Mouse (Mus musculus) forebrain, embryonic 14.5 days (tissue): Measurements from ENCODE around the gene Rnf212b. TPM values are rescaled to one million over a fixed set of nuclear protein-coding genes. Genes with fewer than 3 reads are reported as not detected.

Experiments used
- ATAC-seq: fragments of 200-750 bp; cut with Nextera tagmentation; 2 replicates; pipeline ENCODE4 v1.8.0; 2017; ENCODE audit warnings: mild to moderate bottlenecking, moderate library complexity
- DNase-seq: peaks from one replicate; pipeline ENCODE4 v3.0.0-alpha.2; 2015; ENCODE audit warnings: low spot score
- H3K27ac ChIP-seq: fragments of 300-500 bp; sonication (generic); 2 replicates; pipeline ENCODE4 v1.5.1; 2014; ENCODE audit warnings: low read depth, mild to moderate bottlenecking, control low read depth, low read length, moderate library complexity
- H3K27me3 ChIP-seq: fragments of 300-500 bp; sonication (generic); replicated peaks from 2 replicates; pipeline ENCODE4 v1.6.1; 2014; ENCODE audit warnings: low read length, control low read depth, mixed read lengths; ENCODE audit not compliant: control insufficient read depth, insufficient read depth
- H3K36me3 ChIP-seq: fragments of 300-500 bp; sonication (generic); 2 replicates; pipeline ENCODE4 v1.6.1; 2014; ENCODE audit warnings: low read length, control low read depth; ENCODE audit not compliant: control insufficient read depth, insufficient read depth
- H3K4me1 ChIP-seq: fragments of 300-500 bp; sonication (generic); 2 replicates; pipeline ENCODE4 v1.6.1; 2014; ENCODE audit warnings: antibody characterized with exemption, low read length, control low read depth; ENCODE audit not compliant: control insufficient read depth, insufficient read depth
- H3K4me2 ChIP-seq: fragments of 300-500 bp; sonication (generic); 2 replicates; pipeline ENCODE4 v1.6.1; 2014; ENCODE audit warnings: mild to moderate bottlenecking, control low read depth, low read length
- H3K4me3 ChIP-seq: fragments of 300-500 bp; sonication (generic); 2 replicates; pipeline ENCODE4 v1.5.1; 2014; ENCODE audit warnings: low read depth, low read length, control low read depth
- H3K9ac ChIP-seq: fragments of 300-500 bp; sonication (generic); 2 replicates; pipeline ENCODE4 v1.6.1; 2014; ENCODE audit warnings: mild to moderate bottlenecking, low read length, control low read depth, moderate library complexity
- H3K9me3 ChIP-seq: fragments of 300-500 bp; sonication (generic); replicated peaks from 2 replicates; pipeline ENCODE4 v1.6.1; 2016; ENCODE audit warnings: low read length, control low read depth, mixed read lengths; ENCODE audit not compliant: control insufficient read depth
- WGBS: fragments of 180-500 bp; shearing (Covaris S2); extraction: QIAGEN DNeasy Blood & Tissue Kit; methylation state at CpG from one replicate; pipeline ENCODE4 v1.1.7; 2014; 5-methylcytosine and 5-hydroxymethylcytosine counted together
- polyA plus RNA-seq: library from polyadenylated mRNA; unstranded; fragments of >200 nt; fragmentation: Nextera tagmentation; extraction: Ambion mirVana; gene quantifications from 2 replicates; pipeline ENCODE4 v1.2.1, GENCODE M21; 2014

Gene Rnf212b
- polyA plus RNA-seq, 1 experiment from 2014 or later = not detected

DNA sequence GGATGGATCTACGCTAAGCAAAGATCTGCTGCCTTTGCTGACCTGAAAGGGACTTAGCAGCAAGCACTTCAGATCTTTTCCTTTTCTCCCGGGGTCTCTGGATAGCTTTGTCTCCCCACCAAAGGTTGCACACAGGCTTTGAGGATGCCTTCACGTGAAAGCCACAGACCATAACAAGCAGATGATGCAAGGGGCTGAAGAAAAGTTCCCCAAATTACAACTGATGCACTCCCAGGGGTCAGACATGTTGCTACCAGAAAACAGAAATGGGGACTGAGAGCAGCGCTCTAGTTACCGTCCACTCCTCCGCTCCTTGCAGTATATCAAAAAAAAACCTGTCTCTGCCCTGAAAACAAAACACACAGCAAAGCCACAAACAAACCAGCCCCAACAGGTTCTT is 21.8 kb upstream of the Rnf212b start:
- Histone ChIP-seq H3K4me1 (no peaks in the 10 kb centered on the region), H3K9me3 (no peaks in the 10 kb centered on the region), H3K9ac (no peak overlapping the region), H3K4me3 (no peak overlapping the region), H3K4me2 (no peak overlapping the region), H3K27ac (no peak overlapping the region), H3K36me3 (no peaks in the 10 kb centered on the region), H3K27me3 (no peaks in the 10 kb centered on the region)
- no peak for DNase-seq
- 68% methylated on average over 6 of the region's 6 CpGs for WGBS
- no peak for ATAC-seq

DNA sequence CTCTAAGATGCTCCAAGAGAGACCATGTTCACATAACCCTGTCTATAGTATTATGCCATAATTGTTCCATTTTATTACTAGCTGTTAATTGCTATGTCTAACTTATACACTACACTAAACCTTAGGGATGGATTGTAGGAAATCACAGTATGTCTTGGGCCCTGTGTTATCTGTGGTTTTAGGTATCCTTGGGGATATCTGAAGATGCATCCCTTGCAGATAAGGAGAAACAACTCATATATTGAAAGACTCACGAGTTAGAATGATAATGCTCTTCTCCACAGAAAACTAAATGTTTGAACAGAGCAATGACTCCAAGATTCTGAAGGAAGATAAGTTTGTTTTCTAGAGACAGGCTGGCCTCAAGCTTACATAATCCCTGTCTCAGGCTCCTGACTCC is 20.6 kb upstream of the Rnf212b start:
- ATAC-seq (no peak), DNase-seq (no peak)
- Histone ChIP-seq H3K4me2 (no peak overlapping the region), H3K4me1 (no peaks in the 10 kb centered on the region), H3K36me3 (no peaks in the 10 kb centered on the region), H3K27me3 (no peaks in the 10 kb centered on the region), H3K9ac (no peak overlapping the region), H3K9me3 (no peaks in the 10 kb centered on the region), H3K4me3 (no peak overlapping the region), H3K27ac (no peak overlapping the region)
- 78% methylated on average over 1 of the region's 1 CpGs for WGBS

DNA sequence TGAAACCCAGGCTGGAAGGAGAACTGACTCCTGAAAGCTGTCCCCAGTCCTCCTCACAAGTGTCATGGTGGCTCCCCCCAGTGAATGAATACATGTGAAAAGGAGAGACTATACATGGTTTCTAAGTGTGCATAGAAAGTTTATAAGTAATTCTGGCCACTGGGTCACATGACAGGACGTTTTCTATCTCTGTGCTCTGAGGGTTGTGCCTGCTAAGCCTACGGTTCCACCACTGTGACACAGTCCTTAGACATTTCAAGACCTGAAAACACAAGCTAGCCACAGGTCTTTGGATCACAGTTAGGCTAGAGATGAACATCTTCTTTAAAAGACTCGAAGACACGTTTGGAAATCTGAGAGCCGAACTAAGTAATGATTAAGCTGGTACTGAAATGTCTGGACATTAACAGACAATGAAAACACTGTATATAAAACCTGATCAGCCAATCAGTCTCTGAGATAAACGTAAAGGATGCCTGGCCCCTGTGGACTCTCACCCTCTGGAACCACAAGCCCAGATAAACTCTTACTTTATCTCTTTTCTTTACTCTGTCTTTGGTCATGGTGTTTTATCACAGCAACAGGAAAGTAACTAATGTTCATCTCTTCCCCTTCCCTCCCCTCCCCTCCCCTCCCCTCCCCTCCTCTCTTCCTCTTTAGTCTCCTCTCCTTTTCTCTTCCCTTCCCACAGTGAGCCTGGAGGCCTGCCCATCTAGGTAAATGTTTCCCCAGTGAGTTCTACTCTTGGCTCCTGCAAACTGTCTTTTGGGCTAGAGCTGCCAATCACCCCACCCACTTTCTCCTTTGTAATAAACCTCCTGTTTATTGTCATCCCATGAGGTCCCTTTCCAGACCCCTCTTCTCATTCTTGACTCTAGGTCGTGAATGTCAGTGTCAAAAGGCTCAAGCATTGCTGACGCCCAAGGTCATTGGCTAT is 19.8 kb upstream of the Rnf212b start:
- WGBS = 81% methylated on average over 8 of the region's 8 CpGs
- no peak for DNase-seq
- Histone ChIP-seq H3K27ac (no peak overlapping the region), H3K9me3 (no peaks in the 10 kb centered on the region), H3K4me3 (no peak overlapping the region), H3K9ac (no peak overlapping the region), H3K4me2 (no peak overlapping the region), H3K4me1 (no peaks in the 10 kb centered on the region), H3K36me3 (no peaks in the 10 kb centered on the region), H3K27me3 (no peaks in the 10 kb centered on the region)
- ATAC-seq = no peak

DNA sequence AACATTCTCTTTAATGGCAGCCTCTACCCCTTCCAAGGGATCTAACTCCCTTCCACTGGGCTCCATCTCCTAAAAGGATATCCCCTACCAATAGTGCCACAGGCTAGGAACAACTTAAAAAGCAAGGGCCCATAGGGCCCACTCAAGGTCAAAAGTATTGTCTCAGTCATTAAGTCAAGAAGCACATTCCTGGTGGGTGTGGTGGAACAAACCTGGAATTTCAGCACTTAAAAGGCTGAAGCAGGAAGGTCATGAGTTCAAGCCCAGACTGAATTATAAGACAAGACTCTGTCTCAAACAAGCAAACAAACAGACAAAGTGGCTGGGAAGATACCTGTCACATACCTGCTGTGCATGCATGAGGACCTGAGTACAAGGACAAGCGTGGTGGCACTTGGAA is 18.0 kb upstream of the Rnf212b start:
- 80% methylated on average over 1 of the region's 1 CpGs for WGBS
- ATAC-seq = no peak

DNA sequence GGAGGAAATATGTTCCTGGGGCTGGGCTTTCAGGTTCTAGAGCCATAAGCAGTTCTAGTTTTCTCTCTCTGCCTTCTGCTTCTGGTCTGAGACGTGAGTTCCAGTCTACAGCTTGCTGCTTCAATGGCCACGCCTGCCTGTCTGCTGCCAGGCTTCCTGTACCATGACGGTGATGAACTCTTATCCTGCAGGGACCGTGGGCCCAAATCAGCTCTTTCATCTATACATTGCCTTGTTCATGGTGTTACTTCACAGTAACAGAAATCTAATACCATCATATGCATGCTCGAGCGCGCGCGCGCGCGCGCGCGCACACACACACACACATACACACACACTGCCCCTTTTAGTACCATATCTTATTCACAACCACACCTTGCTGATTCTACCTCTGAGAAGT is 17.2 kb upstream of the Rnf212b start:
- H3K27me3 ChIP-seq = no peaks in the 10 kb centered on the region
- no peak overlapping the region for H3K27ac ChIP-seq
- no peak for DNase-seq
- no peak overlapping the region for H3K4me3 ChIP-seq
- no peak overlapping the region for H3K4me2 ChIP-seq
- ATAC-seq = no peak
- WGBS = 92% methylated on average over 15 of the region's 15 CpGs
- no peak overlapping the region for H3K9ac ChIP-seq
- no peaks in the 10 kb centered on the region for H3K4me1 ChIP-seq
- no peaks in the 10 kb centered on the region for H3K9me3 ChIP-seq
- no peaks in the 10 kb centered on the region for H3K36me3 ChIP-seq

More for the DNA sequence above, 18.0 kb upstream of the Rnf212b start:
- no peak overlapping the region for H3K4me2 ChIP-seq
- no peaks in the 10 kb centered on the region for H3K4me1 ChIP-seq
- H3K9ac ChIP-seq = no peak overlapping the region
- no peak overlapping the region for H3K4me3 ChIP-seq
- no peak overlapping the region for H3K27ac ChIP-seq
- H3K27me3 ChIP-seq = no peaks in the 10 kb centered on the region
- H3K36me3 ChIP-seq = no peaks in the 10 kb centered on the region
- no peaks in the 10 kb centered on the region for H3K9me3 ChIP-seq
- no peak for DNase-seq

DNA sequence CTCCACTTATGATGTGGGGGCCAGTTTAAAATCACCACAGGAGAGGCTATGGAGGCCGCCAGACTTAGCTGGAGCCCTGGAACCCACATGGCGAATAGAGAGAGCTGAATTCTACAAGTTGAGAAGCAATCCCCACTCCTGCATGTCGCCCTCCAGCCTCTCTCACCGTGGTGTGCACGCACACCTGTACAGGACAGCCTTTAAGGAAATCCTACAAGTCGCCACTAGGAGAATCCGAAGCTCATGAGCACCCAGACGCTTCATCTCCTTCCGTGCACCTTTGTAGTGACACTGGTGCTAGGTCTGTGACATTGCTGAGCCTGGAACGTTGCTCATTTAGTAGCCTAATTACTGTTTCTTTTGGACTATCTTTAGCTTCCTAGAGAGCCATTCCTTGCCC is 14.3 kb upstream of the Rnf212b start:
- no peak overlapping the region for H3K4me2 ChIP-seq
- H3K4me1 ChIP-seq = no peaks in the 10 kb centered on the region
- DNase-seq (no peak), ATAC-seq (no peak)
- H3K9ac ChIP-seq = no peak overlapping the region
- no peaks in the 10 kb centered on the region for H3K27me3 ChIP-seq
- 50% methylated on average over 10 of the region's 10 CpGs for WGBS
- H3K4me3 ChIP-seq = no peak overlapping the region
- no peak overlapping the region for H3K27ac ChIP-seq
- H3K9me3 ChIP-seq = no peaks in the 10 kb centered on the region
- no peaks in the 10 kb centered on the region for H3K36me3 ChIP-seq

DNA sequence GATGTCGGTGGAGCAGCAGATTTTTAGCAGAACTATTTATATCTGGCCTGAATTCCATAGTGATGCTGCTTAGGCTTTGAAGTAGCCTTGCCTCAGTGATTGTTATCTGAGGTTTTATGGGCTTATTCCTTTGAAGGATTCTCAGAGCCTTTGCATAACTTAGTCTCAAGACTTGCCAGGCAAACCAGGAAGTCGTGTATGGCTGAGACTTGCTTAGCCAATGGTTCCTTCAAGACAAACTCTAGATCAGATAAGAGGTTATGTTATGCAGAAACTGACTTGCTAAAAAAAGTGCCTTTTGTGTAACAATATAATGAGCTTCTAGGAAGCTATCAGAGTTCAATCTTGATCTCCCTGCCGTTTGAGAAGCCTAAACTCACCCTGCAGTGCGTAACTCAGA is 11.5 kb upstream of the Rnf212b start:
- Histone ChIP-seq H3K9ac (no peak overlapping the region), H3K4me3 (no peak overlapping the region), H3K9me3 (no peaks in the 10 kb centered on the region), H3K4me2 (no peak overlapping the region), H3K36me3 (no peaks in the 10 kb centered on the region), H3K27ac (no peak overlapping the region), H3K27me3 (no peaks in the 10 kb centered on the region), H3K4me1 (no peaks in the 10 kb centered on the region)
- no peak for DNase-seq
- no peak for ATAC-seq
- WGBS = 88% methylated on average over 4 of the region's 4 CpGs

DNA sequence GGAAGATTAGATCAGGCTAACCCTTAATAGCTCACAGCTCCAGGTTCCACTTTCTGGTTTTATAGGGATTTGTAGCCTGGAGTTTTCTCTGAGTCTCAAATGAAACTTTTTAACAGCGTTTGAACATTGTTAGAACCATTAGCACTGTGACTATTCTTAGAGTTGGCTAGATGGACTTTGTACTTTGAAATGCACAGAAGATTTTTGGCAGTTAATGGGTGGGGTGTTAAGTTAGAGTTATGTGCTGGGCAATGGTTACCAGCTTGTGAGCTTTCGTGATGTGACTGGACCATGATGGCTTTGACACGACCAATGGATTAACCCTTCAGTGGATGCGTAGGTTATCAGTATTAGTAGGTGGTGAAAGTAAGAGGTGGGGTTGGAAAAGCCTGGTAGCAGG is 7.8 kb upstream of the Rnf212b start:
- H3K27me3 ChIP-seq = no peaks in the 10 kb centered on the region
- ATAC-seq (no peak), DNase-seq (no peak)
- 84% methylated on average over 4 of the region's 4 CpGs for WGBS
- no peak overlapping the region for H3K9ac ChIP-seq
- no peaks in the 10 kb centered on the region for H3K9me3 ChIP-seq
- no peaks in the 10 kb centered on the region for H3K36me3 ChIP-seq
- no peak overlapping the region for H3K4me3 ChIP-seq
- no peaks in the 10 kb centered on the region for H3K4me1 ChIP-seq
- H3K4me2 ChIP-seq = no peak overlapping the region
- H3K27ac ChIP-seq = no peak overlapping the region
